Mouse (Mus musculus) ES-E14 (cell line): ENCODE measurements around the gene Urb2.

ENCODE experiments used
- HCFC1 ChIP-seq: IDR thresholded peaks from 2 replicates; pipeline ENCODE4 v1.6.1; 2012; ENCODE audit warnings: low read length, inconsistent platforms, borderline replicate concordance; ENCODE audit not compliant: insufficient read depth
- ZC3H11A ChIP-seq: IDR thresholded peaks from 2 replicates; pipeline ENCODE4 v1.6.1; 2012; ENCODE audit warnings: low read depth, mild to moderate bottlenecking, inconsistent platforms, low read length, borderline replicate concordance
- ZNF384 ChIP-seq: IDR thresholded peaks from 2 replicates; pipeline ENCODE4 v1.6.1; 2012; ENCODE audit warnings: low read depth, low read length, inconsistent platforms

GRCm38 (mm10) chr8:124070363-124071324 lies 49.3 kb downstream of the Urb2 start:
- TF ChIP-seq ZC3H11A (no peak), HCFC1 (no peak), ZNF384 (no peak)
